Mouse (Mus musculus): Measurements from ENCODE around the gene Lep.

GRCm38 (mm10) chr6:29099536-29100170 is 39.6 kb downstream of the Lep start:
- no peak for TF ChIP-seq CTCF (IDR thresholded peaks at IDR 0.05; ENCODE audit: low read depth, low read length)
- TF ChIP-seq POLR2AphosphoS5 (IDR thresholded peaks at IDR 0.05; ENCODE audit: insufficient replicate concordance, low read depth, low read length) = no peak
